Mouse (Mus musculus) E14TG2a.4 (cell line): ENCODE results near the gene Grk2.
"Not testable (repeated sequence)": the region's sequence is repeated elsewhere in the genome, so short reads cannot be mapped to it uniquely, and the experiment has no call there.

Source experiments
- H3K27me3 ChIP-seq: 2 replicates; pipeline ENCODE4 v1.6.1; 2014; ENCODE audit warnings: low read length, control low read depth; ENCODE audit not compliant: insufficient read depth
- H3K36me3 ChIP-seq: 2 replicates; pipeline ENCODE4 v1.6.1; 2014; ENCODE audit warnings: low read length, control low read depth; ENCODE audit not compliant: insufficient read depth
- H3K4me1 ChIP-seq: replicated peaks from 2 replicates; pipeline ENCODE4 v1.6.1; 2014; ENCODE audit warnings: low read depth, low read length, control low read depth
- H3K4me3 ChIP-seq: replicated peaks from 2 replicates; pipeline ENCODE4 v1.5.1; 2014; ENCODE audit warnings: mild to moderate bottlenecking, low read length
- H3K9me3 ChIP-seq: 2 replicates; pipeline ENCODE4 v1.6.1; 2014; ENCODE audit warnings: low read length, control low read depth
- CTCF ChIP-seq: conservative IDR thresholded peaks from 2 replicates; pipeline ENCODE4 v1.5.1; 2014; ENCODE audit warnings: low read length
- NANOG ChIP-seq: IDR thresholded peaks from 2 replicates; pipeline ENCODE4 v1.6.1; 2014; ENCODE audit warnings: borderline replicate concordance, low read length, mixed read lengths
- POU5F1 ChIP-seq: IDR thresholded peaks from 2 replicates; pipeline ENCODE4 v1.6.1; 2014; ENCODE audit warnings: low read length, borderline replicate concordance

Gene Grk2

DNA sequence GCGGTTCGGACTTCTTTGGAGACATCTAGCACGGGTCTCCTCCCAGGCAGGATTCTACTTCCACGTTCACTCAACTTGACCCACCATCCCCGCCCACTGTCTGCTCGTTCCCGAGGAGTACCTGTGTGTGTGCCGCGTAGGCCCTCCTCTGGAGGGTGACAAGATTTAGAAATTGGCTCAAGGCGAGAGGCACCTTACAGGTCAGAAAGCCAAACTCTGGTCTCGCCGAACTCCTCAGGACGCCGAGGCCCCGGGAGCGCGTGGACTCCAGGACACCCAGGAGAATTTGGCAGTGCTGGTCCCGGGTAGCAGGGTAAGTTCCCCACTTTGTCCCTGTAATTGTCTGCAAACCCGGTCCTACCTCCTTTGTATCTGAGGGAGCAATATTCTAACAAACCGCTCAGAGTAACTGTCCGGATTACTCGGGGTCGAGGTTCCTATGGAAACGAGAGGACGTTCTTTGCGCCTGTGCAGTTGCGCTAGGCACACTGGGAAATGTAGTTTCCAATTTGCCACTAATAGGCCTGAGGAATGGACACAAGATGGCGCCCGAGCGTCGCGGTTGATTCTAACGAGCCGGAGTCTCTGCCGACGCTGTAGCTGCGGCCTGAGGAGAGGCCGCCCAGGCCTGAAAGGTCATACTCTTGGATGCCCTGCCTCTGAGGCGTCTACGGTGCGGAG, 48.7 kb downstream of the Grk2 start:
- H3K36me3 ChIP-seq, result no peaks in the 10 kb centered on the region
- peaks cover 5% of the 10 kb centered on the region; the same call in 1 of the 2 replicates for H3K27me3 ChIP-seq
- TF ChIP-seq CTCF (peak; percentile 62), NANOG (no peak), POU5F1 (no peak)
- peaks cover 19% of the 10 kb centered on the region for H3K4me1 ChIP-seq
- H3K4me3 ChIP-seq, result peak overlapping the region; percentile 79
- no peaks in the 10 kb centered on the region for H3K9me3 ChIP-seq

DNA sequence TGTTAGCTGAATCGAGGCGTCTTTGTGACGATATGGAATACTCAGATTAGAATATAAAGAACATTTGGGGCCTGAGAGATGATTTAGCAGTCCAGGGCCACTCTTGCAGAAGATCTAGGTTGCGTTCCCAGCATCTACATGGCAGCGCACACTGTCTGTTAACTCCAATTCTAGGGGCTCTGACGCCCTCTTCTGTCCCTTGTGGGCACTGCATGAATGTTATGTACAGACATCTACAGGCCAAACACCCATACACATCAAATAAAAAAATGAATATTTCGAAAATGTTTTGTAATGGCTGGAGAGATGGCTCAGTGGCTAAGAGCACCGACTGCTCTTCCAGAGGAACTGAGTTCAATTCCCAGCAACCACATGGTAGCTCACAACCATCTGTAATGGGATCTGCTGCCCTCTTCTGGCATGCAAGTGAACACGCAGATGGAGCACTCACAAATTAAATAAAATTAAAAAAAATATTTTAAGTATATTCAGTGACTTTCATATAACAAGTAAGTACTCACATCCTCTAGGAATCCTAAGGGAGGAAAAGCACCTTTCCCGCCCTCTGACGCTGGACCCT, 50.3 kb downstream of the Grk2 start:
- Histone ChIP-seq H3K4me3 (no peak overlapping the region), H3K4me1 (peaks cover 19% of the 10 kb centered on the region), H3K9me3 (no peaks in the 10 kb centered on the region), H3K36me3 (no peaks in the 10 kb centered on the region), H3K27me3 (peaks cover 5% of the 10 kb centered on the region; the same call in 1 of the 2 replicates)
- TF ChIP-seq CTCF (peak; percentile 68), NANOG (no peak)

DNA sequence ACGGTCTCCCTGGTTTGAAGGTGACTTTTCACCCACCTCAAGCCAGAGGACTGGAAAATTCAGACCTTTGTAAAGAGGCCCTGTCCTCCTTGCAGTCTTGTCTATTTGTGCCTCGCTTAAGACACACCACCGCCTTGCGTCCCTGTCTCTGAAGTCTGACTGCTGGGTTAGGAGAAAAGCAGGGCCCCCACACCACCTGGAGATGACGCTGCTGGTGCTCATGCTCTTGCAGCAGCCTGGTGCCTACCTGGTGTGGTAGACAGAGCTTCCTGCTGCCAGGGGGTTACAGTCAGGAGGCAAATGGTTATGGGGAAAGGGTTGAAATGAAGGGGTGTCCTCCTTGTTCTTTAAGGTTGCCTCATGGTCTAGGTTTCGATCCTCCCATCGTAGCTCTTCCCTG, 51.8 kb downstream of the Grk2 start:
- H3K4me1 ChIP-seq, result peaks cover 19% of the 10 kb centered on the region
- TF ChIP-seq CTCF (no peak), POU5F1 (no peak), NANOG (no peak)
- H3K4me3 ChIP-seq, result no peak overlapping the region
- H3K36me3 ChIP-seq, result no peaks in the 10 kb centered on the region
- peaks cover 5% of the 10 kb centered on the region; the same call in 1 of the 2 replicates for H3K27me3 ChIP-seq
- no peaks in the 10 kb centered on the region for H3K9me3 ChIP-seq

DNA sequence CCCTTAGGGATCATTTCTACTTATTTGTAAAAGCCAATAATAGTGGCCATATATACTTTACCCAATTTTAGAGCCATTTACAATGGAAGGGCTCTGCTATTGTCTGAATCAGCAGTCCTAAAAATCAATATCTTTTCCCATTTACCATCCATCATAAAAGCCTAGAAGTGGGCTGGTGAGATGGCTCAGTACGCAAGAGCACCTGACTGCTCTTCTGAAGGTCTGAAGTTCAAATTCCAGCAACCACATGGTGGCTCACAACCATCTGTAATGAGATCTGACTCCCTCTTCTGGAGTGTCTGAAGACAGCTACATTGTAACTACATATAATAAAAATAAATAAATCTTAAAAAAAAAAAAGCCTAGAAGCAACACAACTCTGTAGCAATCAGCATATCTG, 57.3 kb downstream of the Grk2 start:
- not testable (repeated sequence) for H3K9me3 ChIP-seq, H3K4me3 ChIP-seq, H3K27me3 ChIP-seq, H3K36me3 ChIP-seq, H3K4me1 ChIP-seq

DNA sequence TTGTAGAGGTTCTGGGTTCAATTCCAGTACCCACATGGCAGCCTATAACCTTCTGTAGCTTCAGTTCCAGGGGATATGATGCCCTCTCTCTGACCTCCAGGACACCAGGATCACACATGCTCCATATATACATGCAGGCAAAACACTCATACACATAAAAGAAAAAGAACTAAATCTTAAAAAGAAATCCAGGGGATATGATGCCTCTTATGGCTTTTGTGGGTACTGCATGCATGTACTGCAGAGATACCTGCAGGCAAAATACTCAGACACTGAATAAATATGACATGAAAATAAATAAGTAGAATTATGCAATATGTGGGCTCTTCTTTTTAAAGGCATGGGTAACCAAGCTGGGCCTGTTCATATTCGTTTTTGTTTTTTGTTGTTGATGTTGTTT, 59.0 kb downstream of the Grk2 start:
- no peaks in the 10 kb centered on the region for H3K36me3 ChIP-seq
- no peaks in the 10 kb centered on the region for H3K27me3 ChIP-seq
- H3K4me1 ChIP-seq, result no peaks in the 10 kb centered on the region; the same call in 1 of the 2 replicates
- no peaks in the 10 kb centered on the region for H3K9me3 ChIP-seq
- H3K4me3 ChIP-seq, result no peak overlapping the region
- TF ChIP-seq CTCF, result peak; percentile 70
- TF ChIP-seq POU5F1, result no peak

DNA sequence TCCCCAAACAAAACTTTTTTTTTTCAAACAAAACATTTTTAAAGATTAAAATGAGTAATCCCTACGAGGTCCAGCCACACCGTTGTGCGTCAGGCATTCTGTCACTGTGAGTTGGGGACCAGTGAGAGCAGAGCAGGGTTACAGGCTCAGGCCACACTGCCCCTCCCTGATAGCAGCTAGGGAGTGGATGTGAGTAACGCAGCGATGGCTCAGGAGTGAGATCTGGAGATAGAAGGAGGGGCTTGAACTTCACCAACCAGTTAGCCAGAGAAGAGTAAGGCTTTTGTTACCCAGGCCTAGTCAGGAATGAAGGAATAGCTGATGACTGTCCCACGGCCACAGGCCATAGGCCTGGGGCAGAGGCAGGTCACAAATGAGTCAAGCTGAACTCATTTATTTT, 61.2 kb downstream of the Grk2 start:
- no peak overlapping the region for H3K4me3 ChIP-seq
- H3K9me3 ChIP-seq, result no peaks in the 10 kb centered on the region
- TF ChIP-seq POU5F1, result no peak
- no peak for TF ChIP-seq NANOG
- no peaks in the 10 kb centered on the region for H3K36me3 ChIP-seq
- H3K27me3 ChIP-seq, result no peaks in the 10 kb centered on the region
- no peaks in the 10 kb centered on the region; the same call in 1 of the 2 replicates for H3K4me1 ChIP-seq

DNA sequence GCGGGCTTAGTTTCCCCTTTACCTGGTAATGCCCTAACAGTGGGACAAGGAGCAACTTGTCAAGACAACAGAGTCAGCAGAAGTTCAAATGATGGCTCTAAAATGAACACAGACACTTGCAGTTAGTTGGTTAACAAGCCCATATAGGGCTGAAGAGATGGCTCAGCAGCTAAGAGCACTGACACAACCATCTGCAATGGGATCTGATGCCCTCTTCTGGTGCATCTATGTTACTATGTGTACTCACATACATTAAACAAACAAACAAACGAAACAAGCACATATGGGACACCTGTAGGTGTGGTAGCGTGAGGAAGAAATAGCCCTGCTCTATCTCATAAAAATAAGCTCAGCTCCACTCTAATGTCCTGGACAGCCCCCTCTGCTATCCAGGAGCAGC, 63.6 kb downstream of the Grk2 start:
- H3K9me3 ChIP-seq, result no peaks in the 10 kb centered on the region
- H3K4me1 ChIP-seq, result no peaks in the 10 kb centered on the region; the same call in 1 of the 2 replicates
- no peak overlapping the region for H3K4me3 ChIP-seq
- no peak for TF ChIP-seq CTCF
- TF ChIP-seq POU5F1, result no peak
- TF ChIP-seq NANOG, result no peak
- H3K36me3 ChIP-seq, result no peaks in the 10 kb centered on the region
- peaks cover 2% of the 10 kb centered on the region; the same call in 1 of the 2 replicates for H3K27me3 ChIP-seq

DNA sequence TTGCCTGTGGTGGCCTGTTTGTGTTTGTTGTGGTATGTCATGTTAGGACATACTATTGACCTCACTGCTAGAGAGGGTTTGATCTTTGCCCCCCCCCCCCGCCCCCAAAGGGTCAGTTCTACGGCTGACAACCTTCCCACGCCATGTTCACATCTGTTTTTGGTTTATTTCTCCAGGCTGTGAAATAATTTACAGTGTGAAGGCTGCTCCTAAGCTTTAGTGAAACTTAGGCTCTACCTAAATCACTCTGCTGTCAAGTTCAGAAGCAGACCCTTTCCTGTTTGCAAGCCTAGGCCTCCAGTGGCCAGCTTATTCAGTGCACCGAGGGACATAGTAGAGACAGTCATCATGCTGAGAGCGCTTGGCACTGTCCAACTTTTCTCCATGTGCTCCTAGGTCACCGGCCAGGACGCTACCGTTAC, 65.8 kb downstream of the Grk2 start:
- Histone ChIP-seq H3K9me3 (no peaks in the 10 kb centered on the region), H3K4me3 (no peak overlapping the region), H3K36me3 (no peaks in the 10 kb centered on the region), H3K27me3 (peaks cover 2% of the 10 kb centered on the region; the same call in 1 of the 2 replicates), H3K4me1 (peaks cover 7% of the 10 kb centered on the region; the same call in 1 of the 2 replicates)
- TF ChIP-seq POU5F1 (no peak), NANOG (no peak), CTCF (no peak)
